Mouse (Mus musculus) urinary bladder, adult 2 months (tissue): ENCODE measurements at regions not wholly inside any gene's neighbourhood (a gene's known extent, or its start where the extent isn't known, plus 50 kb on each side); places are given as distances from the start of the nearest gene placed in this dataset.

Experiments used
- DNase-seq: peaks from one replicate; pipeline ENCODE4 v3.0.0; 2022; ENCODE audit warnings: low spot score

DNA sequence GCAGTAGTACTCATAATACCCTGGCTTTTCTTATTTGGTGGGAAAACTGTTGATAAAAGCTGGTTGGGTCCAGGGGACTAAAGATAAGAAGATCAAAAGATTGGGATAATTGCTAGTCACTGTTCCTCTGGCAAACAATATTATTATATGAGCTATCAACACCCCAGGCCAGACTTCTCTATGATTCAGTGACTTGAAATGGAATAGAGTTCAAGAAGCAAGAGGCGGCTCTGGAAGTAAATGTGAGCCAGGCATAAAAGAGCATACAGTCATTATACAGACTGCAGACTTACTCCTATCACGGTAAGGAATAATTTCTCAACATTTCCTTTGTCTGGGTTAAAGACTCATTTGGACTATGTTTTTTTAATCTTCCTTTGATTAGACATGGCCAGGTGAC is 278.5 kb upstream of the Acvr2a start:
- DNase-seq = no peak

DNA sequence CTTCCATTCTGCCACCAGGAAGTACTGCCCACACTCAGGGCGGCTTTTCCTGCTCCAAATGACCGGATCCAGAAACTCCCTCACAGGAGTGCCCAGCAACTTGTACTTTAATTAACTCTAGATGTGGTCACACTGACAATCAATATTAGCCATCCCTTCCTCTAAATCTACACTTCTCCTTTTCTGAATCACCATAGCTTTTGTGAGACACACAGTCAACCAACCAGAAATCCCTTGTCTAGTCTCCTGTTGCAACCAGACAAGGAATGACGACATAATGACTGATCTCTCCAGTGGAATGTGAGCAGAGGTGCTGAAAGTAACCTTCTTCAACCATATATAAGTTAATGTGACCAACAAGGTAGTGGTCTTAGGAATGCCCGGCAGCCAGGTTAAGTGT is 277.0 kb upstream of the Acvr2a start:
- DNase-seq = no peak

DNA sequence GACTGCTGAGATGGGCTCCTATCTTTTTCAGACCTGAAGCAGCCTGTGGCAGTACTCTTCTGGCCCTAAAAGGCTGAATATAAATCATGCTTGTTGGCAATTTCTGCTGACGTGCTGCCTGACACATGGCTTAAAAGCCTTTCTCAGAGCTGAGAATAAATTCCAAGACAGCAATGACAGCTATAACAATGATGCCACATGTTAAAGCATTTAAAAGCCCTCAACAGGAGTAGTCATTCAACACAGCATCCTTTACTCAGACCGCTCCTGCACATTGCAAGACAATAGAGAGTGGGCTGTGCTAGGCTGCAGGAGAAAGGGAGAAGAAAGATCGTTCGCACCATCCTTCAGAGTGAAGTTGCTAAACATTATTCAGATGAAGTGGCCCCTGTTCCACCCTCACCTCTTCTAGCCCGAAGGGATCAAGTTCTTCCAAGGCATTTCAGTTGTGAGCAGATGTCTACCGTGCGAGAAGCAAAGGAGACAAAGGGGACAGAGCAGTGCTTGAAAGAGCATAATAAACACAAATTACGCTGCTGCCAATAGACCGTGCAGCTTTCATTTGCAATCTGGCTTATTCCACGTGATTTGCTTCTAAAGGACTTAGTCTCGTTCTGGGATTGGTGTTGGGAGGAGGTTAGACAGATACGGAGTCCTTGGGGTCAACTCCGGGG is 275.1 kb upstream of the Acvr2a start:
- DNase-seq = no peak

GRCm38 (mm10) chr2:48539465-48540055 is 274.3 kb upstream of the Acvr2a start:
- DNase-seq = no peak

GRCm38 (mm10) chr2:48544377-48544776 is 269.5 kb upstream of the Acvr2a start:
- no peak for DNase-seq

GRCm38 (mm10) chr2:48545072-48545471 is 268.8 kb upstream of the Acvr2a start:
- no peak for DNase-seq

GRCm38 (mm10) chr2:48545679-48546078 is 268.2 kb upstream of the Acvr2a start:
- no peak for DNase-seq

- no peak for DNase-seq
These were observed 267.7 kb upstream of the Acvr2a start for GRCm38 (mm10) chr2:48546194-48546593.

DNA sequence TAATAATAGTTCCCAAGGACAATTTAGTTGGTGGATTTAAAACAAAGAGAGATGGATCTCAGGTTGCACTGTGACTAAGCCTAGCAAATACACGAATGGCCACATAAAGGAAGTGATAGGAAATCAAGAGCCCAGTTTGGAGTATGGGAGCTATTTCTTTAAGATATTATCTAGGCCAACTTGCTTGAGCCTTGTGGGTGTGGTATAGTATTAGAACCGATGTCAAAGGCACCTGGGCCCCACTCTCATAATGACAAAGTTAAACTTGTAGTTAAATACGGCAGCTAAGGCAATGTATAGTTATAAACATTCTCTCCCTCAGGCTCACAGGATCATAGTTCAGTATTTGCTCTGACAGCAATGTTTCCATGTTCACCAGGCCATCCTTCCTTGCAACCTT is 257.3 kb upstream of the Acvr2a start:
- DNase-seq = no peak

GRCm38 (mm10) chr2:48557123-48557522 is 256.8 kb upstream of the Acvr2a start:
- no peak for DNase-seq

DNA sequence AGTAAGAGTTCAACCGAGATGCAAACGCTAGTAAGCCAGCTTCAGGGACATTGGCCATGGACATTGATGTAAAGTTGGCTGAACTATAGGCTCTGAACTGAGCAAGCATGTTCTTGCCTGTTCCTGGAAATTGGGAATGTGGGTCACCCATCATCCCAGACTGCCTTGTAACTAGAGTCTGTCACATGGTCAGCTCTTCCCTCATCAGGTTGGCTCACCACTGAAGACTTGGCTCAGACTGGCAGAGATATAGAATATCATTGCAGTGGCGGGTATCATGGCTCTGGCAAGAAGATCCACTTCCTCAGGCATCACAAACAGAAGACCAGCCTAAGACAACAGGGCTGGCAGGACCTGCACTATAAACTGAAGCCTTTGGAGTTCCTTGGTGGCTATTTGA is 255.3 kb upstream of the Acvr2a start:
- no peak for DNase-seq

DNA sequence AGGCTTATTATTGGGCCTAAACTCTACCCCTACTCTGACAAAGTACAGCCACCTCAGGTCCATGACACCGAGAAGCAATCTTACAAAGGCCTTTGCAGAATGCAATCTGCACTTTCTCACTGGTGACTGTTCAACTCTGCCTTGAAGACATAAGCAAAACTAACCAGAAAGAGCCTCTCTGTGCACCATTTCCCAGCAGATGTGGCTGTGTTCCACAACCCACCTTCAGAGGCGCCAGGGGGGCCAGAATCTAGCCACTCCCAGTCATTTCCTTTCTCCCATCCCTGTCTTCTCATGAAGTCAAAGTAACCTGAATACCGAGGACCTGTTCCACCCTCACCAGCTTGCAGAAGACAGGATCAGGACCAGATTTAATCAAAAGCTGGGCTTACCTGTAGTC is 250.3 kb upstream of the Acvr2a start:
- DNase-seq = no peak

- no peak for DNase-seq
These were observed 249.7 kb upstream of the Acvr2a start for GRCm38 (mm10) chr2:48564170-48564569.

- no peak for DNase-seq
These were observed 246.0 kb upstream of the Acvr2a start for GRCm38 (mm10) chr2:48567871-48568270.

GRCm38 (mm10) chr2:48586162-48586830 is 227.6 kb upstream of the Acvr2a start:
- no peak for DNase-seq

GRCm38 (mm10) chr2:48586831-48587169 is 227.1 kb upstream of the Acvr2a start:
- no peak for DNase-seq

- no peak for DNase-seq
These were observed 224.2 kb upstream of the Acvr2a start for GRCm38 (mm10) chr2:48589709-48590108.

GRCm38 (mm10) chr2:48597793-48598583 is 215.9 kb upstream of the Acvr2a start:
- no peak for DNase-seq

DNA sequence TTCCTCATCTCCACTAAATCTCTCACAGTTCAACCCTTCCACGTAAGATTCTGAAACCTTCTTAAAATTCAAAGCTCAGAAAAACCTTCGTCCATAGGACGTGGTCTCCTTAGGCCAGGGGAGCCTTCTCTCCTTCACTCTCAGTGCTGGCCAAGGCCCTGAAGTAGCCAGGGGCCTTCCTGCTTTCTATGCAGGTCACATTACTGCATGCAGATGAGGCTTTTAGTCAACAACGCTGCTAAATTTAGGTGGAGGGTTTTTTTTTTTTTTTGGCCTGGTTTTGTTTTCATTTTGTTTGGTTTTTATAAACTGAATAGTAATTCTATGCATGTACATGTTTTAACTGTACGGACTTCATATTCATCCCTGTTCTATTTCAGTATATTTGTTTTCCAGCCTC is 214.5 kb upstream of the Acvr2a start:
- no peak for DNase-seq

DNA sequence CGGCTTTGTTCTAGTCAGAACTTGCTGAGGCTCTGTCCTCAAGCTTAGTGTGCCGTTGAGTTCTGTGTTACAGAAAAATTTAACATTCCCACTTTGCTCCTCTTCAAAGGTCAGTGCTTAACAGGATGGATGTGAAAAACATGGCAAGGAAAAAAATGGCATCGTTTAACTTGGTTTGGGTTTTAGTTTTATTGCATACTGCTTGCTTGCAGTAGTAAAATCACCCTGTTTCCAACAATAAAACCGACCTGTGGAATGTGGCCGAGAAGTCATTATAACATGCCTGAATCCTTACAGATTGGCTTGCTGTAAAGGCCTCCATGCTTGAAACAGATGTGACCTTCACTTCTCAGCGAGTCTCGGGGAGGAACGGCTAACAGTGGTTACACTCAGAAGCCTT is 212.1 kb upstream of the Acvr2a start:
- no peak for DNase-seq

GRCm38 (mm10) chr2:48609466-48609865 is 204.4 kb upstream of the Acvr2a start:
- DNase-seq = no peak

GRCm38 (mm10) chr2:48612251-48612650 is 201.7 kb upstream of the Acvr2a start:
- no peak for DNase-seq
